Mouse (Mus musculus): Measurements from ENCODE around the gene Dnah17. TPM values are rescaled to one million over a fixed set of nuclear protein-coding genes. Genes with fewer than 3 reads are reported as not detected.

Gene Dnah17
- polyA plus RNA-seq, 1 experiment from 2014 or later: 0.17 TPM

DNA sequence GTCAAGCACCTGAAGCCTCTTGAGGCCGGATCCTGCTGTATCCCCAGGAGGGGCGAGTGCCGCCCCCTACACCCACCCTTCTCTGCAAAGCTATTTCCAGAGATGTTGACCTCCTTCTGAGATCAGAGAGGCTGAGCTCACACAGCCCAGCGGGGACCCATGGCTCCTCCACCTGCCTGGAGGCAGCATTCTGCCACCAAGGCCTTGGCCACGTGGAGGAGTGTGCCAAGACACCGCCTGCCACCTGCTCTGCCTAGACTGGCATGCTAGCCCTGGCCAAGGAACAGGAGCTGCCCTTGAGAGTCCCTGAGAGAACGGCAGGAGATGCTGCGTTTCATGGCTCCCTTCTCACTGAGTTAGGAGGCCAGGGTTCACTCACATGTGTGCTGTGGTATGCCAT lies 34.1 kb upstream of the Dnah17 start:
- DNase-seq (ENCODE audit: low spot score): no peak
- no peak for ATAC-seq (replicated peaks; ENCODE audit: low FRiP score)
- Histone ChIP-seq H3K4me2 (ENCODE audit: low read depth, low read length, severe bottlenecking) (no peak overlapping the region), H3K4me3 (ENCODE audit: low read depth, low read length) (no peak overlapping the region), H3K4me1 (replicated peaks; ENCODE audit: control insufficient read depth, insufficient read depth, low read length) (no peaks in the 10 kb centered on the region), H3K27ac (ENCODE audit: low read depth, low read length) (no peak overlapping the region), H3K9ac (ENCODE audit: low read length) (no peak overlapping the region), H3K9me3 (ENCODE audit: control insufficient read depth, low read length) (no peaks in the 10 kb centered on the region), H3K36me3 (ENCODE audit: control insufficient read depth, insufficient read depth, low read length) (no peaks in the 10 kb centered on the region; the same call in 1 of the 2 replicates), H3K27me3 (ENCODE audit: control insufficient read depth, insufficient read depth, low read length) (no peaks in the 10 kb centered on the region)
- 74% methylated on average over 8 of the region's 8 CpGs for WGBS

DNA sequence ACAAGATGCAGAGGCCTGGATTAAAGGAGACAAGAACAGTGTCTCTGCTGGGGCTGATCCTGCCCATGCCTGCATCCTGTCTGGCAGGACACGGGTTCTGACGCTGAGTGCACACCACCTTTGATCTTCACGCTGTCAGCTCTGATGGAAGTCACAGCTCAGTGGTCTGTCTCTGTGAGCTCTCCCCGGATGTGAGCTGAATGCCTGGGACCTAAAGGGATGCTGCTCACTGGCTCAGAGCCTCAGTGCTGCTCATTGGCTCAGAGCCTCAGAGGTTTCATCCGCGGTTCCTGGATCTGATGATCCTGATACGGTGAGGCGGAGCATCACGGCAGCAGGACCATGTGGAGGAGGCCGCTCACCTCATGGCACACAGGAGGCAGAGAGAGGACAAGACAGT lies 31.8 kb upstream of the Dnah17 start:
- ATAC-seq (replicated peaks; ENCODE audit: low FRiP score): no peak
- no peak for DNase-seq (ENCODE audit: low spot score)
- H3K27ac ChIP-seq (ENCODE audit: low read depth, low read length): no peak overlapping the region
- WGBS: 79% methylated on average over 10 of the region's 10 CpGs
- H3K9ac ChIP-seq (ENCODE audit: low read length): no peak overlapping the region
- no peaks in the 10 kb centered on the region for H3K4me1 ChIP-seq (replicated peaks; ENCODE audit: control insufficient read depth, insufficient read depth, low read length)
- no peak overlapping the region for H3K4me2 ChIP-seq (ENCODE audit: low read depth, low read length, severe bottlenecking)
- no peak overlapping the region for H3K4me3 ChIP-seq (ENCODE audit: low read depth, low read length)
- no peaks in the 10 kb centered on the region for H3K9me3 ChIP-seq (ENCODE audit: control insufficient read depth, low read length)
- H3K36me3 ChIP-seq (ENCODE audit: control insufficient read depth, insufficient read depth, low read length): no peaks in the 10 kb centered on the region; the same call in 1 of the 2 replicates
- no peaks in the 10 kb centered on the region for H3K27me3 ChIP-seq (ENCODE audit: control insufficient read depth, insufficient read depth, low read length)

GRCm38 (mm10) chr11:118161240-118161639 lies 30.8 kb upstream of the Dnah17 start:
- H3K9ac ChIP-seq (ENCODE audit: low read length): no peak overlapping the region
- ATAC-seq (replicated peaks; ENCODE audit: low FRiP score): no peak
- H3K4me1 ChIP-seq (replicated peaks; ENCODE audit: control insufficient read depth, insufficient read depth, low read length): no peaks in the 10 kb centered on the region
- H3K9me3 ChIP-seq (ENCODE audit: control insufficient read depth, low read length): no peaks in the 10 kb centered on the region
- no peak overlapping the region for H3K4me3 ChIP-seq (ENCODE audit: low read depth, low read length)
- no peak overlapping the region for H3K27ac ChIP-seq (ENCODE audit: low read depth, low read length)
- H3K27me3 ChIP-seq (ENCODE audit: control insufficient read depth, insufficient read depth, low read length): no peaks in the 10 kb centered on the region
- H3K36me3 ChIP-seq (ENCODE audit: control insufficient read depth, insufficient read depth, low read length): no peaks in the 10 kb centered on the region
- no peak overlapping the region for H3K4me2 ChIP-seq (ENCODE audit: low read depth, low read length, severe bottlenecking)
- DNase-seq (ENCODE audit: low spot score): no peak
- 85% methylated on average over 6 of the region's 6 CpGs for WGBS

DNA sequence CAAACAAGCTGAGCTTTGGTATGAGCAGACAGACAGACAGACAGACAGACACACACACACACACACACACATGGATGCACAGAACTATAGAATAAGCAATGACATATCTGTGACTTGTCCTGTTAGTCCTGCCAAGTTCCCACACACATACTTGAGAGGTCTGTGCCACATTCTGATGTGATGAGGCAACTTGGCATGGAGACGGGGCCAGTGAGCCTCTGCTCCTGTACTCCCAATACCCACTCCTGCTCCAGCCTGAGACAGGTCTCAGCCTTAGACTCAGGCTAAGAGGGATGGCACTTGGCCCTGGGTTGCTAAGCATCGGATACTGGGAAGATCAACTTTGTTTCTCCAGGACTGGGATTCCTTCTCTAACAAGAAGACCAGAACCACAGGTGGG lies 30.3 kb upstream of the Dnah17 start:
- no peaks in the 10 kb centered on the region for H3K9me3 ChIP-seq (ENCODE audit: control insufficient read depth, low read length)
- H3K27ac ChIP-seq (ENCODE audit: low read depth, low read length): no peak overlapping the region
- H3K4me3 ChIP-seq (ENCODE audit: low read depth, low read length): no peak overlapping the region
- no peaks in the 10 kb centered on the region for H3K27me3 ChIP-seq (ENCODE audit: control insufficient read depth, insufficient read depth, low read length)
- no peak for ATAC-seq (replicated peaks; ENCODE audit: low FRiP score)
- WGBS: 86% methylated on average over 2 of the region's 2 CpGs
- no peak for DNase-seq (ENCODE audit: low spot score)
- H3K4me2 ChIP-seq (ENCODE audit: low read depth, low read length, severe bottlenecking): no peak overlapping the region
- H3K4me1 ChIP-seq (replicated peaks; ENCODE audit: control insufficient read depth, insufficient read depth, low read length): no peaks in the 10 kb centered on the region
- no peak overlapping the region for H3K9ac ChIP-seq (ENCODE audit: low read length)
- no peaks in the 10 kb centered on the region for H3K36me3 ChIP-seq (ENCODE audit: control insufficient read depth, insufficient read depth, low read length)

GRCm38 (mm10) chr11:118158753-118159152 lies 28.3 kb upstream of the Dnah17 start:
- WGBS: 84% methylated on average over 4 of the region's 4 CpGs
- ATAC-seq (replicated peaks; ENCODE audit: low FRiP score) (no peak), DNase-seq (ENCODE audit: low spot score) (no peak)
- no peaks in the 10 kb centered on the region for H3K36me3 ChIP-seq (ENCODE audit: control insufficient read depth, insufficient read depth, low read length)
- no peak overlapping the region for H3K4me2 ChIP-seq (ENCODE audit: low read depth, low read length, severe bottlenecking)
- no peaks in the 10 kb centered on the region for H3K27me3 ChIP-seq (ENCODE audit: control insufficient read depth, insufficient read depth, low read length)
- H3K9me3 ChIP-seq (ENCODE audit: control insufficient read depth, low read length): no peaks in the 10 kb centered on the region
- H3K9ac ChIP-seq (ENCODE audit: low read length): no peak overlapping the region
- no peak overlapping the region for H3K4me3 ChIP-seq (ENCODE audit: low read depth, low read length)
- H3K27ac ChIP-seq (ENCODE audit: low read depth, low read length): no peak overlapping the region
- H3K4me1 ChIP-seq (replicated peaks; ENCODE audit: control insufficient read depth, insufficient read depth, low read length): no peaks in the 10 kb centered on the region

DNA sequence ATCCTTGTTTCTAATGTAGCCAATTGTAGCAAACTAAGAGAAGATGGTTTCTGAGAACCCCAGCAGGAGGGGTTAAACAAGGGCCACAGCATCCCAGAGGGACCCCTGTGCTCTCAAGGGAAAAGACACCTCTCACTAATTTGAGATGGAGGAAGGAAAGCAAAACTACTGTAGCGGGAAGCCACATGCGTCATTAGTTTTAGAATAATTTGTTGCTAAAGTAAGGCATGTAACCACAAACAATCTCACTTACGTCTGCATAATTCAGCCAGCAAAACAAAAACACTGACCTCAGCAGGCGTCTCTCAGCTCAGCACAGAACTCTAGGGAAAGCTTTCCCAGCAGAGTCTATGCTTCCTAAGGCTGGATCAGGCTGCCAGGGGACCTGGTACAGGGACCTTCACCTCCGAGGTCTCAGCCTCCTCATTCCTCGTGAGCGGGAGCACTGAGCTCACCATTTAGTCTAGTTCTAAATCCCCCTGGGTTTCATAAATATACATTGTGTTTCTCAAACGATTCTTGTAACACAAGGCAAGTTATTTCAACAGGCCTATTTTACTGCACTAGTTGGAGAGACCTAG lies 26.1 kb upstream of the Dnah17 start:
- DNase-seq (ENCODE audit: low spot score) (no peak), ATAC-seq (replicated peaks; ENCODE audit: low FRiP score) (no peak)
- H3K27ac ChIP-seq (ENCODE audit: low read depth, low read length): no peak overlapping the region
- H3K4me2 ChIP-seq (ENCODE audit: low read depth, low read length, severe bottlenecking): no peak overlapping the region
- no peaks in the 10 kb centered on the region for H3K4me1 ChIP-seq (replicated peaks; ENCODE audit: control insufficient read depth, insufficient read depth, low read length)
- WGBS: 74% methylated on average over 8 of the region's 8 CpGs
- no peak overlapping the region for H3K9ac ChIP-seq (ENCODE audit: low read length)
- no peaks in the 10 kb centered on the region for H3K36me3 ChIP-seq (ENCODE audit: control insufficient read depth, insufficient read depth, low read length)
- H3K27me3 ChIP-seq (ENCODE audit: control insufficient read depth, insufficient read depth, low read length): no peaks in the 10 kb centered on the region
- no peak overlapping the region for H3K4me3 ChIP-seq (ENCODE audit: low read depth, low read length)
- no peaks in the 10 kb centered on the region for H3K9me3 ChIP-seq (ENCODE audit: control insufficient read depth, low read length)

- 91% methylated on average over 4 of the region's 4 CpGs for WGBS
- H3K9me3 ChIP-seq (ENCODE audit: control insufficient read depth, low read length): no peaks in the 10 kb centered on the region
- DNase-seq (ENCODE audit: low spot score) (no peak), ATAC-seq (replicated peaks; ENCODE audit: low FRiP score) (no peak)
- H3K27me3 ChIP-seq (ENCODE audit: control insufficient read depth, insufficient read depth, low read length): no peaks in the 10 kb centered on the region
- H3K4me3 ChIP-seq (ENCODE audit: low read depth, low read length): no peak overlapping the region
- no peak overlapping the region for H3K9ac ChIP-seq (ENCODE audit: low read length)
- H3K36me3 ChIP-seq (ENCODE audit: control insufficient read depth, insufficient read depth, low read length): no peaks in the 10 kb centered on the region
- H3K4me2 ChIP-seq (ENCODE audit: low read depth, low read length, severe bottlenecking): no peak overlapping the region
- H3K27ac ChIP-seq (ENCODE audit: low read depth, low read length): no peak overlapping the region
- H3K4me1 ChIP-seq (replicated peaks; ENCODE audit: control insufficient read depth, insufficient read depth, low read length): no peaks in the 10 kb centered on the region
Measured at GRCm38 (mm10) chr11:118152964-118153363, 22.5 kb upstream of the Dnah17 start.

- Histone ChIP-seq H3K9ac (ENCODE audit: low read length) (no peak overlapping the region), H3K4me1 (replicated peaks; ENCODE audit: control insufficient read depth, insufficient read depth, low read length) (no peaks in the 10 kb centered on the region), H3K4me2 (ENCODE audit: low read depth, low read length, severe bottlenecking) (no peak overlapping the region), H3K36me3 (ENCODE audit: control insufficient read depth, insufficient read depth, low read length) (no peaks in the 10 kb centered on the region), H3K9me3 (ENCODE audit: control insufficient read depth, low read length) (no peaks in the 10 kb centered on the region), H3K4me3 (ENCODE audit: low read depth, low read length) (no peak overlapping the region), H3K27ac (ENCODE audit: low read depth, low read length) (no peak overlapping the region), H3K27me3 (ENCODE audit: control insufficient read depth, insufficient read depth, low read length) (no peaks in the 10 kb centered on the region)
- DNase-seq (ENCODE audit: low spot score) (no peak), ATAC-seq (replicated peaks; ENCODE audit: low FRiP score) (no peak)
- WGBS: 91% methylated on average over 5 of the region's 5 CpGs
Measured at GRCm38 (mm10) chr11:118151423-118152180, 21.2 kb upstream of the Dnah17 start.

Data from forebrain, embryonic 11.5 days (tissue).